Mouse (Mus musculus) liver, embryonic 14.5 days (tissue): ENCODE results near the gene Itga10. TPM values are rescaled to one million over a fixed set of nuclear protein-coding genes. Genes with fewer than 3 reads are reported as not detected.

ENCODE experiments used
- ATAC-seq: fragments of 200-750 bp; cut with Nextera tagmentation; 2 replicates; pipeline ENCODE4 v1.8.0; 2017; ENCODE audit warnings: moderate number of reproducible peaks, mild to moderate bottlenecking, moderate library complexity; ENCODE audit not compliant: insufficient read depth
- DNase-seq, 3 experiments: peaks; one replicate each; pipeline ENCODE4 v3.0.0-alpha.2; 2012 to 2013; ENCODE audit warnings: low read depth in 3 of 3, low spot score in 3 of 3
- H3K27ac ChIP-seq: fragments of 300-500 bp; sonication (generic); 2 replicates; pipeline ENCODE4 v1.5.1; 2014; ENCODE audit warnings: moderate library complexity, mild to moderate bottlenecking, control low read depth, inconsistent platforms
- H3K27me3 ChIP-seq: fragments of 300-500 bp; sonication (generic); 2 replicates; pipeline ENCODE4 v1.6.1; 2014; ENCODE audit warnings: mild to moderate bottlenecking, low read length, moderate library complexity; ENCODE audit not compliant: control insufficient read depth, insufficient read depth
- H3K36me3 ChIP-seq: fragments of 300-500 bp; sonication (generic); replicated peaks from 2 replicates; pipeline ENCODE4 v1.6.1; 2014; ENCODE audit warnings: low read depth; ENCODE audit not compliant: control insufficient read depth, insufficient read depth
- H3K4me1 ChIP-seq, 2 experiments: fragments of 200-500 bp in 1 of 2; fragments of 300-500 bp in 1 of 2; sonication (generic) in 1 of 2; replicated peaks; 2 replicates each; pipeline ENCODE4 v1.6.1; 2012 to 2014; ENCODE audit warnings: antibody characterized with exemption in 1 of 2, inconsistent platforms in 1 of 2, low read length in 1 of 2; ENCODE audit not compliant: control insufficient read depth in 2 of 2, insufficient read depth in 2 of 2
- H3K4me2 ChIP-seq: fragments of 300-500 bp; sonication (generic); 2 replicates; pipeline ENCODE4 v1.6.1; 2014; ENCODE audit warnings: low read depth, mild to moderate bottlenecking, control low read depth, moderate library complexity
- H3K4me3 ChIP-seq, 2 experiments: fragments of 200-500 bp in 1 of 2; fragments of 300-500 bp in 1 of 2; sonication (generic) in 1 of 2; 2 replicates each; pipeline ENCODE4 v1.5.1; 2012 to 2014; ENCODE audit warnings: low read depth in 2 of 2, low read length in 2 of 2, mild to moderate bottlenecking in 2 of 2, control low read depth in 1 of 2, inconsistent platforms in 1 of 2, moderate library complexity in 1 of 2; ENCODE audit not compliant: insufficient read depth in 1 of 2
- H3K9ac ChIP-seq: fragments of 300-500 bp; sonication (generic); replicated peaks from 2 replicates; pipeline ENCODE4 v1.6.1; 2014; ENCODE audit warnings: mild to moderate bottlenecking, control low read depth, moderate library complexity
- H3K9me3 ChIP-seq: fragments of 300-500 bp; sonication (generic); 2 replicates; pipeline ENCODE4 v1.6.1; 2016; ENCODE audit warnings: low read length, mixed read lengths; ENCODE audit not compliant: control insufficient read depth
- CTCF ChIP-seq: IDR thresholded peaks from 2 replicates; pipeline ENCODE4 v1.5.1; 2016; ENCODE audit warnings: antibody characterized with exemption, low read depth, control low read depth
- EP300 ChIP-seq: IDR thresholded peaks from 2 replicates; pipeline ENCODE4 v1.6.1; 2016; ENCODE audit warnings: antibody characterized with exemption, low read depth
- WGBS: fragments of 180-500 bp; shearing (Covaris S2); extraction: QIAGEN DNeasy Blood & Tissue Kit; methylation state at CpG from one replicate; pipeline ENCODE4 v1.1.7; 2014; ENCODE audit not compliant: insufficient replicate concordance; 5-methylcytosine and 5-hydroxymethylcytosine counted together
- polyA plus RNA-seq, 2 experiments: library from polyadenylated mRNA; depleted of rRNA in 1 of 2; stranded (reverse) in 1 of 2; unstranded in 1 of 2; fragments of >200 nt; fragmentation: Nextera tagmentation in 1 of 2; extraction: Ambion mirVana in 1 of 2; gene quantifications; 2 replicates each; pipeline versions ENCODE4 v1.2.1 to v1.2.3; 2012 to 2014

The Itga10 gene
- 0.42 and 0.47 TPM in 2 replicates for polyA plus RNA-seq (2012; rRNA removed)
- 0.05 TPM in 2 replicates for polyA plus RNA-seq (2014; fragmentation: Nextera tagmentation; extraction: Ambion mirVana)

DNA sequence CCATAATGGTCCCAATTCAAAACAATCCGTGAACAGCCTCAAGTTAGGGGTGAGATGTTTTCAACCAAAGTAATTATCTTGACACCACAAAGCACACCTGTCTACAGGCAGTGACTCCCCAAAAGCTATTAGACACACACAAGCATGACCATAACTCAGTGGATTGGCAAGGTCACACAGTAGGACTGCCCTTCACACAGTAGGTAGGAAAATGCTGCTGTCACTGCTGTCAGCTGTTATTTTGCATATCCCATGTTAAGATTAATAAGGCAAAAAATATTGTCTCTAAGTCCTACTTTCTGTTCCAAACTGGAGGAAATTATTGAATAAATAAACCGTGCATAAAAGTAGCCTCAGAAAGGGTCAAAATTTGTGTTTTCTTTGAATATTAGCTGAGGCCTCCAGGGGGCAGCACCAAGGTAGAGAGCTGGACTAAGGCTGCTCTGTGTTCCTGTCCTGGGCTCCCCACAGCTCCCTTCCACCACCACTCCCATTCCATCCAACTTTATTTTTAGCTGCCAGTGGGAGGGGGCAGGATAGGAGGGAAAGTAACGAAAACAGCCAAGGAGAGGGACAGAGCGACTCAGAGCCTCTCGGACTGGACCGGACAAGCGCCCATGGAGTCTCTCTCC lies at the start of gene Itga10:
Gene Itga10, plus strand, starts transcription at position 567 of the 632 bp plus-strand sequence.
- WGBS = 78% methylated on average over 7 of the region's 7 CpGs
- TF ChIP-seq CTCF = peak; percentile 68
- no peak for TF ChIP-seq EP300

DNA sequence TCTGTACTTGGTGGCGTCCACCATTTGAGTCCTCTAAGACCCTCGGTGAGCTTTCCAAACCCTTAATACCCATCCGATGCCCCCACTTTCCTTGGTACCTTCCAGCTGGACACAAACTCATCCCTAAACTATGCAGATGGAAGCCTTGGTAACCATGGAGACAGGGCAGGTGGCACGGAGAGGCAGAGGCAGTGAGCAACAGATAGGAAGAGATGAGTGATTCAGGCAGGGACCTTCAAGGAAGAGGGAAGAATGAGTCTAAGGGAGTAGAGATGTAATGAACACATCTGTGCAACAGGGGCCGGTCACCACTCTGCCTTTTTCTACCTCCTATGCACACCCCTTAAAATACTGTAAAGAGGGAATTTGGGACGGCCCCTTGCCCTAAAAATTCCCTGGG lies 49.7 kb upstream of the Itga10 start:
- no peak for DNase-seq
- H3K4me3 ChIP-seq = no peak overlapping the region
- H3K4me1 ChIP-seq = peaks cover 0 to 10% of the 10 kb centered on the region in 2 experiments; a peak in 2 of 4 replicates
- H3K4me2 ChIP-seq = no peak overlapping the region
- no peak for ATAC-seq
- H3K27me3 ChIP-seq = peaks cover 58% of the 10 kb centered on the region
- TF ChIP-seq CTCF (no peak), EP300 (no peak)
- H3K27ac ChIP-seq = no peak overlapping the region
- WGBS = 23% methylated on average over 6 of the region's 6 CpGs
- no peaks in the 10 kb centered on the region for H3K9me3 ChIP-seq
- no peak overlapping the region for H3K9ac ChIP-seq
- no peaks in the 10 kb centered on the region for H3K36me3 ChIP-seq

More for the DNA sequence above, at the start of gene Itga10:
- ATAC-seq (no peak), DNase-seq (no peak)
- Histone ChIP-seq H3K9ac (no peak within 1 kb of the TSS), H3K36me3 (no peaks in the 10 kb centered on the region; the same call in none of the 2 replicates), H3K4me2 (no peak within 1 kb of the TSS), H3K4me1 (no peaks in the 10 kb centered on the region), H3K27ac (no peak within 1 kb of the TSS), H3K9me3 (no peaks in the 10 kb centered on the region), H3K4me3 (no peak within 1 kb of the TSS), H3K27me3 (no peaks in the 10 kb centered on the region)

DNA sequence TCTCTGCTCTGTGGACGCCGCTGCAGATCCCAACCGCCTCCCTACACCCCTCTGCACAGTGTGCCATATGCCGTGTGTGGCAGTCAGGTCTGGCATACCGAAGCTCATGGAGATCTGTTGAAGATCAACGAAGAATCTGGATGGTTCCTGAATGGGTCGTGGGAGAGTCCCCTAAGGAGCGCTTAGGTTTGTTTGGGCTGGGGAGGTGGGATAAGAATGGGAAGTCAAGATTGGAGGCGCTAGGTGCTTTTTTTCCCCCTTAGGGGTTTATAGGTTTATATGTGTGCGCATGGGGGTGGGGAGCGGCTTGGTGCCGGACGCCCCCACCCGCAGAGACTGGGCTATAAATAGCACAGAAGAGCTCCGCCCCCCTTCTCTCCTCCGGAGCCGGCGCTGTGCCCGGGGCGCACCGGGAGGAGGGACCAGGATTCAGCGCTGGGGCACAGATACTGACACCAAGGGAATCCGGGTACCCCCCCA lies 49.1 kb upstream of the Itga10 start, which contains the start of gene Ankrd34a:
Gene Ankrd34a, plus strand, starts transcription at position 409 of the 480 bp plus-strand sequence.
- no peaks in the 10 kb centered on the region for H3K9me3 ChIP-seq
- H3K4me3 ChIP-seq = peak within 1 kb of the TSS; percentile 12 to 35; a peak in 3 of 4 replicates
- 3% methylated on average over 21 of the region's 23 CpGs for WGBS
- H3K9ac ChIP-seq = no peak within 1 kb of the TSS
- no peak for ATAC-seq
- H3K4me2 ChIP-seq = peak within 1 kb of the TSS; percentile 57
- H3K27ac ChIP-seq = no peak within 1 kb of the TSS
- no peak for TF ChIP-seq EP300
- no peak for TF ChIP-seq CTCF
- peaks cover 64% of the 10 kb centered on the region for H3K27me3 ChIP-seq
- H3K4me1 ChIP-seq = peaks cover 0 to 10% of the 10 kb centered on the region in 2 experiments; a peak in 2 of 4 replicates
- DNase-seq = no peak
- H3K36me3 ChIP-seq = no peaks in the 10 kb centered on the region

DNA sequence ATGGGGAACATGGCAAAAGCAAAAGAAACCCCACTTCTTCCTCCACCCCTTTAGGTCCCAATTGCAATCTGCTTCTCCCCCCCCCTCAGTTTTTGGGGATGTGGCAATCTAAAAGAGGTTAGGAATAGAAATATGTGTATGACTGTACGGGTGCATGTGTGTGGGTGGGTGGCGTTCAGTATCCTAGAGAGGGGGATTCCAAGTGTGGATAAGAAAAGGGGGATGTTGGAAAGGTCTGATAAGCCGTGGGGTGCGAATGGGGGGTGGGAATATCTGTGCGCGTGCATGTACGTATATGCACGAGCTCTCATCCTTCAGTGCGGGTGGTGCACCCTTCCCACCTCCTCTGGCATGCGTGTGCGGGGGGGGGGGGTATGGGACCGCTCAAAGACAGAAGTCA lies 48.5 kb upstream of the Itga10 start:
- no peak overlapping the region for H3K9ac ChIP-seq
- no peaks in the 10 kb centered on the region for H3K9me3 ChIP-seq
- DNase-seq = no peak
- H3K27ac ChIP-seq = no peak overlapping the region
- H3K4me2 ChIP-seq = peak overlapping the region; percentile 57
- H3K36me3 ChIP-seq = no peaks in the 10 kb centered on the region
- TF ChIP-seq CTCF (no peak), EP300 (no peak)
- H3K4me1 ChIP-seq = peaks cover 0 to 10% of the 10 kb centered on the region in 2 experiments; a peak in 2 of 4 replicates
- peaks cover 70% of the 10 kb centered on the region for H3K27me3 ChIP-seq
- 3% methylated on average over 11 of the region's 12 CpGs for WGBS
- ATAC-seq = no peak
- peak overlapping the region in 1 of 2 experiments; percentile 35; a peak in 2 of 4 replicates for H3K4me3 ChIP-seq

DNA sequence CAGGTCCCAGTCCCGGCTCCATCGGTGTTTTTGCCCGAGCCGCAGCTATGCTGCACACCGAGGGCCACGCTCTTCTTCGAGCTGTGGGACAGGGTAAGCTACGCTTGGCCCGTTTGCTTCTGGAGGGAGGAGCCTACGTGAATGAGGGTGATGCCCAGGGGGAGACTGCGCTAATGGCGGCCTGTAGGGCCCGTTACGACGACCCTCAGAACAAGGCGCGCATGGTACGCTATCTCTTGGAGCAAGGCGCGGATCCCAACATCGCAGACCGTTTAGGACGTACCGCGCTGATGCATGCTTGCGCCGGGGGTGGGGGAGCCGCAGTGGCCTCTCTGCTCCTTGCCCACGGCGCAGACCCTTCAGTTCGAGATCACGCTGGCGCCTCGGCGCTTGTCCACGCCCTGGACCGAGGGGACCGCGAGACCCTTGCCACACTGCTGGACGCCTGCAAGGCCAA lies 47.9 kb upstream of the Itga10 start:
- Histone ChIP-seq H3K27ac (no peak overlapping the region), H3K4me3 (peak overlapping the region; percentile 12 to 35; a peak in 3 of 4 replicates), H3K9ac (no peak overlapping the region), H3K36me3 (no peaks in the 10 kb centered on the region), H3K9me3 (no peaks in the 10 kb centered on the region), H3K27me3 (peaks cover 76% of the 10 kb centered on the region), H3K4me1 (peaks cover 0 to 5% of the 10 kb centered on the region in 2 experiments; a peak in 2 of 4 replicates), H3K4me2 (peak overlapping the region; percentile 57)
- no peak for ATAC-seq
- 2% methylated on average over 40 of the region's 40 CpGs for WGBS
- no peak for DNase-seq
- TF ChIP-seq CTCF (no peak), EP300 (no peak)
